Mouse (Mus musculus): ENCODE data around the gene Etl4. TPM values are rescaled to one million over a fixed set of nuclear protein-coding genes. Genes with fewer than 3 reads are reported as not detected.

The Etl4 gene
- polyA plus RNA-seq, 1 experiment from 2014 or later = 3.2 TPM

- Histone ChIP-seq H3K9ac (peak overlapping the region; percentile 61), H3K4me1 (replicated peaks) (peaks cover 20% of the 10 kb centered on the region), H3K27ac (no peak overlapping the region), H3K4me3 (peak overlapping the region; percentile 43), H3K4me2 (peak overlapping the region; percentile 68), H3K36me3 (no peaks in the 10 kb centered on the region), H3K27me3 (peaks cover 32% of the 10 kb centered on the region), H3K9me3 (no peaks in the 10 kb centered on the region)
- WGBS = 0% methylated on average over 39 of the region's 39 CpGs
- ATAC-seq (ENCODE audit: low FRiP score) = peak; percentile 76
These were observed 610.0 kb downstream of the Etl4 start for GRCm38 (mm10) chr2:20519447-20520098.

- WGBS = under 1% methylated on average over 12 of the region's 12 CpGs
- no peak; the same call in 1 of the 2 replicates for ATAC-seq (ENCODE audit: low FRiP score)
- Histone ChIP-seq H3K36me3 (no peaks in the 10 kb centered on the region), H3K9me3 (no peaks in the 10 kb centered on the region), H3K27me3 (peaks cover 32% of the 10 kb centered on the region), H3K4me3 (peak overlapping the region; percentile 43), H3K4me2 (peak overlapping the region; percentile 68), H3K4me1 (replicated peaks) (peaks cover 20% of the 10 kb centered on the region), H3K27ac (no peak overlapping the region), H3K9ac (peak overlapping the region; percentile 61)
These were observed 610.5 kb downstream of the Etl4 start for GRCm38 (mm10) chr2:20520099-20520475.

DNA sequence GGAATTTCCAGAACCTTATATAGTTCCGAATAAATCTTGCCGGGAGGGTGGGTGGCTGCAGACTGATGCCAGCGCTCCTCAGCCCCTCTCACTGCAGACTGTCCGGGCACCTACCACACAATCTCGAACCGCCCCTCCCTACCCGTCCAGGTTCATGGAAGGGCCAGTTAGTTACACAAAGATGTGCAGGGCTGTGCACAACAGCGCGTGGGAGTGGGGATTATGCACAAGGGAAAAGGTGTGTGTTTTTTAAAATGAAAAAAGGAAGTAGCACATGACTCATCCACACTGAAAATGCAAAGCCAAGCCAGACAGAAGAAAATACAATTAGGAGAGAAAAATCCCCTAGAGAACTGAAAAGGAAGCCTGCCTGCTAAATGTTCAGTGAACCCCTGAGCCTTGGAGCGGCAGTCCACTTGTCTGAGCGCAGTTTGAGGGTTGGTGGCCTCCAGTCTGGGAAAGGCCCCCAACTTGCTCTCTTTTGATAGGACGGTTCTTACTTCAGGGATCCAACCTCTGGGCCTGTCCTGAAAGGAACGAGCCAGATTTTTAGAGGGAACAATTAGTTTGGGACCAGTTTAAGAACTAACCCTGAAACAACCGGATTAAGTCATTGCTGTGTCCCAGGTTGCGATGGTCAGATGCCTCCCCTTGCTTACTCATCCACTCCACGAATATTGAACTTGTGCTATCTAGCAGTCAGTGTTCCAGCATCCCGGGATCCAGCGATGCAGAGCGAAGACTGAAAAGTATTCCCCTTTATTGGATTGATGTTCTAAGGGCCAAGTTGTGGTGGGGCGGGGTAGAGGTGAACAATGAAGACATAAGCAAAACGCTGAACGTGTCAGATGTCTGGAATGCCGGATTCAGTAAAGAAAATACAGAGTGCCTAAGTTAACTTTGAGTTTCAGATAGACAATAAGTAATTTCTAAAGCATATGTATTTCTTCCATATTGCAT, 611.3 kb downstream of the Etl4 start:
- H3K27me3 ChIP-seq = peaks cover 32% of the 10 kb centered on the region
- H3K9ac ChIP-seq = peak overlapping the region; percentile 61; the same call in 1 of the 2 replicates
- no peaks in the 10 kb centered on the region for H3K36me3 ChIP-seq
- peak overlapping the region; percentile 68 for H3K4me2 ChIP-seq
- H3K9me3 ChIP-seq = no peaks in the 10 kb centered on the region
- ATAC-seq (ENCODE audit: low FRiP score) = 0 out of 2 replicates have a peak, but pooled peaks have one; percentile 29
- H3K4me1 ChIP-seq (replicated peaks) = peaks cover 21% of the 10 kb centered on the region
- H3K4me3 ChIP-seq = peak overlapping the region; percentile 43
- no peak overlapping the region for H3K27ac ChIP-seq
- WGBS = 35% methylated on average over 23 of the region's 23 CpGs

DNA sequence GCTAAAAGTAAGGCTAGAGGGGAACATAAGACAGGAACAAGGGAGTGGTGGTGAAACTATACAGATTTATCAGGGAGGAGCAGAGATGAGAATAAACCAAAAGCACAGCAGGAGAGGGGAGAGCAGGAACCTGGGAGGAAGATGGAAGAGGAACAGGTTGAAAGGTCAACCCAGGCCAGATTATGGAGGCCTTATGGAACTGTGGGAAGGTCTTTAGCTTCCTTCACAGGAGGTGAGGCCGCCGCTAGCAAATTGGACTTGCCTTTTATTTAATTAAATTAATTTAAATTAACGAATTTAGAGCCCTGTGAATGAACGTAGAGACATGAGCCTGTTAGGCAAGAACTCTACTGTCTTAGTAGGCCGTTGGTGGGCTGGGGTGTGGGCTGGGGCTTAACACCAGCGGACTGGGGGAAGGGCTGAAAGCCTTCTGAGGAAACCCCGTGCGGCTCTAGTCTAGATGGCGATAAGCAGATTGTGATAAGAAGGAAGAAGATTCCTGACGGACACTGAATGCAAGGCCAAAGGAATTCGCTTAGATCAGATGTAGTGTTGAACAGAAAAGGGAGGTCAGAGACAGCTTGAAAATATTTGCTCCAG, 612.2 kb downstream of the Etl4 start:
- Histone ChIP-seq H3K9ac (no peak overlapping the region), H3K4me3 (no peak overlapping the region), H3K4me1 (replicated peaks) (peaks cover 25% of the 10 kb centered on the region), H3K9me3 (no peaks in the 10 kb centered on the region), H3K36me3 (no peaks in the 10 kb centered on the region), H3K4me2 (no peak overlapping the region), H3K27ac (no peak overlapping the region), H3K27me3 (peaks cover 32% of the 10 kb centered on the region)
- no peak for ATAC-seq (ENCODE audit: low FRiP score)
- 65% methylated on average over 11 of the region's 11 CpGs for WGBS

- H3K4me2 ChIP-seq = no peak overlapping the region
- peaks cover 25% of the 10 kb centered on the region for H3K4me1 ChIP-seq (replicated peaks)
- ATAC-seq (ENCODE audit: low FRiP score) = no peak
- 94% methylated on average over 3 of the region's 3 CpGs for WGBS
- no peaks in the 10 kb centered on the region for H3K9me3 ChIP-seq
- no peak overlapping the region for H3K4me3 ChIP-seq
- no peak overlapping the region for H3K9ac ChIP-seq
- peaks cover 25% of the 10 kb centered on the region for H3K27me3 ChIP-seq
- H3K27ac ChIP-seq = no peak overlapping the region
- H3K36me3 ChIP-seq = no peaks in the 10 kb centered on the region
These were observed 614.1 kb downstream of the Etl4 start for GRCm38 (mm10) chr2:20523636-20524035.

DNA sequence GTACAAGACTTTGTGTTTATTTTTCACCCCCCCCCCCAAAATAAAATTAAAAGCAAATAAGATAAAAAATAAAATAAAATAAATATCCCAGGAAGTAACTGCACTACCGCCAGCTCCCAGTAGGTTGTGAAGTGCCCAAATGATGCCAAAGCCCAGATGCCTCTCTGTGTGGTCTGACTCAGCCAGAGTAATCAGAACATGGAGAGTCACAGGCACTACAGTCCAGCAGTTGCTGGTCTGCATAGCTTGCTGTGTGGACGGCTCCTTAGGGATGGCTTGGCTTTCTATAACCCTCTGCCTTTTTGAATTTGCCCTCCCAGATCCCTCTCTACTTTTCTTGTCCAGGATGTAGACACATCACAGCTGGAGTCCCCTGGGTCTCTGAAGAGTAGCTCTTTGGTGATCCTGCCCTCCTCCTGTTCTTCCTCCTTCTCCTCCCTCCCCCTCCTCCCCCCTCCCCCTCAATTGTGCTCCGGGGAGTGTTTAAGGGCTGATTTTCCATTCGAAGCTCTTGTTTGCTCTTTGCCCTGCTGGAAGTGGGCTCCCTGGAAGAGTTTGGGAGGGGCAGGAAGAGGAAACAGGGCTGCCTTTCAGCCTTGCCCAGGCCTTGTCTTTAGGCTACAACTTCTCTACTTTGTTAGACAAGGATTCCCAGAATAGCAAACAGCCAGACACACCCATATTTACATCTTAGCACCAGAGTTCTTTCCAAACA, 616.5 kb downstream of the Etl4 start:
- Histone ChIP-seq H3K9me3 (no peaks in the 10 kb centered on the region), H3K4me2 (no peak overlapping the region), H3K4me3 (no peak overlapping the region), H3K9ac (no peak overlapping the region), H3K4me1 (replicated peaks) (peaks cover 7% of the 10 kb centered on the region; the same call in 1 of the 2 replicates), H3K27me3 (peaks cover 10% of the 10 kb centered on the region), H3K27ac (no peak overlapping the region), H3K36me3 (no peaks in the 10 kb centered on the region)
- no peak for ATAC-seq (ENCODE audit: low FRiP score)
- WGBS = 24% methylated on average over 4 of the region's 4 CpGs

DNA sequence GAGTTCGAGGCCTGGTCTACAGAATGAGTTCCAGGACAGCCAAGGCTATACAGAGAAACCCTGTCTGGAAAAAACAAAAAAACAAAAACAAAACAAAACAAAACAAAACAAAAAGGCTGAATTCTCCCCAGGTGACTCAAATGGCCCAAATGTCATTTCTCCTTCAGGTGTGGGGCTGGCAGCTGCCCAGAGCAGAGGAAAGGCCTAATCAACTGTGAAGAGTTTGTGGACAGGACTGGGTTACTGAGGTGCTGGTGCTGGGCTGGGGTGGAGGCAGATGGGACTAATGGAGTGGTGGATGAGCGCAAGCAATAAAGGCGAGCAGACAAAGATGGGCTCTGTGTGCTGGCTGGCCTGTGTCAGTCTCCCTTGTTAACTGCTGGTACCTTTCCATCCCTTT, 617.3 kb downstream of the Etl4 start:
- Histone ChIP-seq H3K4me2 (no peak overlapping the region), H3K4me1 (replicated peaks) (0 out of 2 replicates have a peak, but pooled peaks cover 5% of the 10 kb centered on the region), H3K36me3 (no peaks in the 10 kb centered on the region), H3K9ac (no peak overlapping the region), H3K9me3 (no peaks in the 10 kb centered on the region), H3K27me3 (peaks cover 3% of the 10 kb centered on the region; the same call in 1 of the 2 replicates), H3K27ac (no peak overlapping the region), H3K4me3 (no peak overlapping the region)
- WGBS = 93% methylated on average over 3 of the region's 3 CpGs
- ATAC-seq (ENCODE audit: low FRiP score) = no peak

DNA sequence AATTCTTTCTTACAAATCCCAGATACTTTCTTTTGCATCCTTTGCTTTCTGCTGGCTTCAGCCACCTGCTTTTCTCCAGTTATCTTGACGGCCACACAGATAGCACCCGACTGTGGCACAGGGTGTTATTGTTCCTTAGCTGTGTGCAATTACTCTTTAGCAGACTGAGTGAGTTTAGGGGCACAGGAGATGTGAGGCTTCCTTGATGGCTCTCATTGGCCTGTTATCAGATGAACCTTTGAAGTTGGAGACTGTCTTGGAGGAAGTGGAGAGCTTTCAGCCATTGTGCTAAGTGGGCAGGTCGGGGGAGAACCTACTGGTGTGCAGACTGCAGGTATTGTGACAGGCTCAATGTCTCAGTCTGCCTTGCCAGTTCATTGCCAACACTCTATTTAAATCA, 623.0 kb downstream of the Etl4 start:
- no peaks in the 10 kb centered on the region for H3K27me3 ChIP-seq
- H3K27ac ChIP-seq = no peak overlapping the region
- H3K36me3 ChIP-seq = no peaks in the 10 kb centered on the region
- no peak overlapping the region for H3K4me3 ChIP-seq
- no peaks in the 10 kb centered on the region for H3K4me1 ChIP-seq (replicated peaks)
- no peak for ATAC-seq (ENCODE audit: low FRiP score)
- no peaks in the 10 kb centered on the region for H3K9me3 ChIP-seq
- no peak overlapping the region for H3K4me2 ChIP-seq
- no peak overlapping the region for H3K9ac ChIP-seq
- 73% methylated on average over 3 of the region's 3 CpGs for WGBS

GRCm38 (mm10) chr2:20537785-20538184, 628.2 kb downstream of the Etl4 start:
- Histone ChIP-seq H3K27me3 (no peaks in the 10 kb centered on the region), H3K4me1 (replicated peaks) (no peaks in the 10 kb centered on the region)
- WGBS = 64% methylated on average over 6 of the region's 6 CpGs

DNA sequence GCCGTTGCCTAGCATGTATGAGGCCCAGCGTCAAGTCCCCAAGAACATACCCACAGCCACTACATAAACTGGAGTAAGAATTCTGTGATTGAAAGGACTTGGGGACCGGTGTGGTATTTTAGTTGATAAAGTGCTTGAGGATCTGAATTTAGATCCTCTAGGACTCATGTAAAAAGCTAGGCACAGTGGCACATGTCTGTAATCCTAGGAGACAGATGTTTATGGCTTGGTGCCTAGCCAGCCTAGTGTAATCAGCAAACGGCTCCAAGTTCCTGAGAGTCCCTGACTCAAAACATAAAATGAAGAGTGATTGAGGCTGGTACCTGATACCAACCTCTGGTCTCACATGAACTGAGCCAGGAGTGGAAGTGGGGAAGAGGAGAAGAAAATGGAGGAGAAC, 629.3 kb downstream of the Etl4 start:
- Histone ChIP-seq H3K27me3 (no peaks in the 10 kb centered on the region), H3K4me3 (no peak overlapping the region), H3K36me3 (no peaks in the 10 kb centered on the region), H3K9me3 (no peaks in the 10 kb centered on the region), H3K4me1 (replicated peaks) (no peaks in the 10 kb centered on the region), H3K9ac (no peak overlapping the region), H3K27ac (no peak overlapping the region), H3K4me2 (no peak overlapping the region)
- 87% methylated on average over 4 of the region's 4 CpGs for WGBS
- no peak for ATAC-seq (ENCODE audit: low FRiP score)

More at GRCm38 (mm10) chr2:20537785-20538184, 628.2 kb downstream of the Etl4 start:
- no peak overlapping the region for H3K4me2 ChIP-seq
- H3K9ac ChIP-seq = no peak overlapping the region
- no peaks in the 10 kb centered on the region for H3K9me3 ChIP-seq
- no peaks in the 10 kb centered on the region for H3K36me3 ChIP-seq
- ATAC-seq (ENCODE audit: low FRiP score) = no peak
- no peak overlapping the region for H3K4me3 ChIP-seq
- no peak overlapping the region for H3K27ac ChIP-seq

GRCm38 (mm10) chr2:20541261-20541660, 631.7 kb downstream of the Etl4 start:
- H3K36me3 ChIP-seq = no peaks in the 10 kb centered on the region
- H3K4me3 ChIP-seq = no peak overlapping the region
- no peaks in the 10 kb centered on the region for H3K27me3 ChIP-seq
- peaks cover 7% of the 10 kb centered on the region for H3K4me1 ChIP-seq (replicated peaks)
- H3K4me2 ChIP-seq = no peak overlapping the region
- H3K9me3 ChIP-seq = no peaks in the 10 kb centered on the region
- H3K9ac ChIP-seq = no peak overlapping the region
- no peak overlapping the region for H3K27ac ChIP-seq
- ATAC-seq (ENCODE audit: low FRiP score) = no peak

- H3K9ac ChIP-seq = no peak overlapping the region
- H3K4me2 ChIP-seq = no peak overlapping the region
- 0 out of 2 replicates have a peak, but pooled peaks cover 3% of the 10 kb centered on the region for H3K27me3 ChIP-seq
- no peak overlapping the region for H3K27ac ChIP-seq
- 87% methylated on average over 7 of the region's 7 CpGs for WGBS
- peaks cover 17% of the 10 kb centered on the region for H3K4me1 ChIP-seq (replicated peaks)
- no peak overlapping the region for H3K4me3 ChIP-seq
- no peaks in the 10 kb centered on the region for H3K9me3 ChIP-seq
- H3K36me3 ChIP-seq = no peaks in the 10 kb centered on the region
- no peak for ATAC-seq (ENCODE audit: low FRiP score)
These were observed 632.7 kb downstream of the Etl4 start for GRCm38 (mm10) chr2:20542286-20542685.
